Mouse (Mus musculus): Measurements from ENCODE around the gene Zfp219. TPM values are rescaled to one million over a fixed set of nuclear protein-coding genes. Genes with fewer than 3 reads are reported as not detected.

The Zfp219 gene
- total and polyA plus RNA-seq, 3 experiments = 26.8 to 42.0 (median 30.0) TPM

DNA sequence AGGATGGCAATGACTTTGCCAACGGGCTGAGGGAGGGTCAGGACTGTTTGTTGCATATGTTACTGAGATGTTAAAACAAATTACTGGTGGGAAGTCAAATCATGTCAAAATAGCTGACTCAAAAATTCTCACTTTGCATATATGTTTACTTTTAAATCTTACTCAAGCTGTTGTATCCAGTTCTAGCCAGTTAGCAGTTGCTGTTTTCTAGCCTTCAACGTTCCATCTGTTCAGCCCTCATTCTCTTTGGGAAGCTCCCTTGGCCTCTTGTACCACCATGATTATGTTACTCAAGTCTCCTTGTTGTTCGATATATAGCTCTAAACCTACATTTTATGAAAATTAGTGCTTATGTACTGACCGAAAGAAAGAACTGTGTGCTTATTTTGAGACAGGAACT lies 5.8 kb upstream of the Zfp219 start:
- Histone ChIP-seq H3K79me2 (replicated peaks; ENCODE audit: control insufficient read depth, insufficient read depth, low read length) (no peaks in the 10 kb centered on the region), H3K36me3 (ENCODE audit: control insufficient read depth, insufficient read depth, low read length) (no peaks in the 10 kb centered on the region), H3K9ac (ENCODE audit: low read depth, low read length) (no peak overlapping the region), H3K27me3 (ENCODE audit: control insufficient read depth, insufficient read depth, low read length) (no peaks in the 10 kb centered on the region), H3K4me3 (no peak overlapping the region), H3K27ac (no peak overlapping the region), H3K4me1 (ENCODE audit: control insufficient read depth, insufficient read depth, low read length) (peaks cover 5% of the 10 kb centered on the region)
- DNase-seq = no peak
- intact Hi-C loops (cut with DNase I) = no loop called here
- TF ChIP-seq CTCF (IDR thresholded peaks at IDR 0.05) (no peak), EP300 (IDR thresholded peaks at IDR 0.05; ENCODE audit: insufficient read depth, low read depth, low read length) (no peak), POLR2A (IDR thresholded peaks at IDR 0.05; ENCODE audit: insufficient read depth, low read depth, low read length) (no peak)
- WGBS = 75% methylated on average over 4 of the region's 4 CpGs

DNA sequence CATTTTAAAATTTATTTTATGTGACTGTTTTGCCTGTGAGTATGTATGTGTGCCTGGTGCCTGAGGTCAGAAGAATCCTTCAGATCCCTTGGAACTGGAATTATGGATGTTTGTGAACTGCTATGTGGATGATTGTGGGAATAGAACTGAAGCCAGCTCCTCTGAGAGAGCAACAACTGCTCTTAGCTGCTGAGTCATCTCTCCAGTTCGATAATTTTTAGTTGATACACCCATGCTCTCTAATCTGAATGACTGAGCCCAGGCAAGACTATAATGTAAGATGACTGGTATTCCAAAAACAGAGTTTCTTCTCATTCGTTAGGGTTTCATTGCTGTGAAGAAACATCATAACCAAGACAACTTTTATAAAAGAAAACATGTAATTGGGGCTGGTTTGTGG lies 3.6 kb upstream of the Zfp219 start:
- TF ChIP-seq POLR2A (IDR thresholded peaks at IDR 0.05; ENCODE audit: insufficient read depth, low read depth, low read length) (no peak), CTCF (IDR thresholded peaks at IDR 0.05) (no peak), EP300 (IDR thresholded peaks at IDR 0.05; ENCODE audit: insufficient read depth, low read depth, low read length) (no peak)
- Histone ChIP-seq H3K36me3 (ENCODE audit: control insufficient read depth, insufficient read depth, low read length) (no peaks in the 10 kb centered on the region), H3K27me3 (ENCODE audit: control insufficient read depth, insufficient read depth, low read length) (no peaks in the 10 kb centered on the region), H3K9ac (ENCODE audit: low read depth, low read length) (no peak overlapping the region), H3K4me3 (no peak overlapping the region), H3K4me1 (ENCODE audit: control insufficient read depth, insufficient read depth, low read length) (peaks cover 7% of the 10 kb centered on the region), H3K27ac (no peak overlapping the region), H3K79me2 (replicated peaks; ENCODE audit: control insufficient read depth, insufficient read depth, low read length) (no peaks in the 10 kb centered on the region)
- 69% methylated on average over 2 of the region's 2 CpGs for WGBS
- DNase-seq = no peak
- intact Hi-C loops (cut with DNase I) = no loop called here

DNA sequence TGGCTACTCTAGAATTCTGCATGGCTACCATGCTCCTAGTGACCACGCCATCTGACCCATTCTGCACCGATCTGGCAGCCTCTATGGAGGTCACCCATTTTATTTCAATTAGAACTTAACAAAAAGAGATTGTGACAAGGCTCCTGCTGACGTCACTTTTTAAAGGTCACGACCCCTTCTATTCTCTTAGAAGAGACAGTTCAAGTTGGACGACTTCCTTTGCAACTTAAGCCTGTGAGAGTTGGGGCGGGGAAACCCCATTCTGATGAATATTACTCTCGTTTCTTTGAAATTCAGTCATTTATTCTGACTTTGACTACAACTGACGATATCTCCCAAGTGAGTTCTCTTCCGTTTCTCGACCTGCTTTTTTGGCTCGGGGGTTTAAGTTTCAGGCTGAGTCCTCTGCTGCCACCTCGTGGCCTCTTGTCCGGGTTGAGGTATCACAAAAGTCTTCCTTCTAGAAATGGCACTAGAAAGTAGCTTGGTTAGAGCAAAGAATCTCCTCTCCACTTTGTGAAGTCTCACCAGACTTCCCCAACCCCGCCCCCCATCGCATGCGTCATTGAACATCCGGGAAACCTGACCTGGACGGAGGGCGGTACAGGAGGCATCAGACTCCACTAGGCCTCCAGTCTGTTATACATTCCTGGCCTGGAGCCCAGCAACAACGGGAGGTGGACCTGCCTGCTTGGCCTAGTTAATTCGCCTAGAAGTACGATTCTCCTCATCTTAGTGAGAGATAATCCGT lies 2.4 kb upstream of the Zfp219 start:
- no peaks in the 10 kb centered on the region for H3K27me3 ChIP-seq (ENCODE audit: control insufficient read depth, insufficient read depth, low read length)
- no peaks in the 10 kb centered on the region for H3K36me3 ChIP-seq (ENCODE audit: control insufficient read depth, insufficient read depth, low read length)
- peak overlapping the region; percentile 28 for H3K9ac ChIP-seq (ENCODE audit: low read depth, low read length)
- H3K27ac ChIP-seq = peak overlapping the region; percentile 72
- H3K4me3 ChIP-seq = peak overlapping the region; percentile 47
- peak; percentile 86 to 88 for DNase-seq
- H3K4me1 ChIP-seq (ENCODE audit: control insufficient read depth, insufficient read depth, low read length) = peaks cover 9% of the 10 kb centered on the region
- TF ChIP-seq EP300 (IDR thresholded peaks at IDR 0.05; ENCODE audit: insufficient read depth, low read depth, low read length) = peak; percentile 52; the same call in 1 of the 2 replicates
- TF ChIP-seq POLR2A (IDR thresholded peaks at IDR 0.05; ENCODE audit: insufficient read depth, low read depth, low read length) = peak; percentile 74
- TF ChIP-seq CTCF (IDR thresholded peaks at IDR 0.05) = peak; percentile 90
- no peaks in the 10 kb centered on the region for H3K79me2 ChIP-seq (replicated peaks; ENCODE audit: control insufficient read depth, insufficient read depth, low read length)
- 4% methylated on average over 23 of the region's 23 CpGs for WGBS
- intact Hi-C loops (cut with DNase I) = loop anchor here (1.0 kb wide), 1 partner anchor 120 kb away; no protein-coding TSS in a partner anchor

GRCm38 (mm10) chr14:52022244-52022708 lies 1.7 kb upstream of the Zfp219 start:
- intact Hi-C loops (cut with DNase I) = no loop called here
- H3K36me3 ChIP-seq (ENCODE audit: control insufficient read depth, insufficient read depth, low read length) = no peaks in the 10 kb centered on the region
- DNase-seq = no peak
- peak overlapping the region; percentile 72 for H3K27ac ChIP-seq
- WGBS = 67% methylated on average over 3 of the region's 3 CpGs
- no peaks in the 10 kb centered on the region for H3K27me3 ChIP-seq (ENCODE audit: control insufficient read depth, insufficient read depth, low read length)
- peaks cover 9% of the 10 kb centered on the region for H3K4me1 ChIP-seq (ENCODE audit: control insufficient read depth, insufficient read depth, low read length)
- no peak for TF ChIP-seq EP300 (IDR thresholded peaks at IDR 0.05; ENCODE audit: insufficient read depth, low read depth, low read length)
- TF ChIP-seq CTCF (IDR thresholded peaks at IDR 0.05) = no peak
- no peak for TF ChIP-seq POLR2A (IDR thresholded peaks at IDR 0.05; ENCODE audit: insufficient read depth, low read depth, low read length)
- no peaks in the 10 kb centered on the region for H3K79me2 ChIP-seq (replicated peaks; ENCODE audit: control insufficient read depth, insufficient read depth, low read length)
- peak overlapping the region; percentile 47; the same call in 1 of the 2 replicates for H3K4me3 ChIP-seq
- H3K9ac ChIP-seq (ENCODE audit: low read depth, low read length) = no peak overlapping the region

DNA sequence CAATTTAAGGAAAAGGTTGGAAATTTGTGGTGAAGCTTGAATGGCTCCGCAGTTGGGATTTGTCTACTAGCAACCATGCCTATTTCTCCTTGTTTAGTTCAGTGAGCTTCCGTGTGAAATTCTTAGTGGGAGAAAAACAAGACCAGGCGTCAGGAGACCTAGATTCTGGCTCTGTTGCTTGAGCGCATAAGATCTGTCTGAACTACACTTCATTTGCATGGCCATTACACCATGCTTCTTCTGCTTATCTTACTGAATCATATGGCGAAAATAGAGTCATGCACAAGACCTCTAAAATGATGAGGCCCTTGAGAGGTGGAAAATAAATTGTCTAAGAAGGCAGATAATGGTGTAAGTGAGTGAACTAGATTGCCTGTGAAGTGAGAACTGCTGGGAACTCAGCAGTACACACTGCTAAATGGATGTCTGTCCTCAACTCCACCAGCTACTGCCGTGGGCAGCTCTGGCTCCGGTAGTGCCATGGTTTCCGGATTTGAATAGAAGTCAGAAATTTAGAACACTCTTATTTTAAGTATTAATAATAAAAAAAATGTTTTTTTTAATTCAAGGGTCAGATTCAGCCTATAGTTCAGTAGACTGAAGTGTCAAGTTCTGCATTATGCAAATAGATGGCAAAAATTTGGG lies 1.2 kb upstream of the Zfp219 start:
- DNase-seq = no peak
- H3K9ac ChIP-seq (ENCODE audit: low read depth, low read length) = no peak overlapping the region
- 93% methylated on average over 8 of the region's 8 CpGs for whole genome bisulfite sequencing
- no peaks in the 10 kb centered on the region for H3K36me3 ChIP-seq (ENCODE audit: control insufficient read depth, insufficient read depth, low read length)
- no peak overlapping the region for H3K27ac ChIP-seq
- H3K27me3 ChIP-seq (ENCODE audit: control insufficient read depth, insufficient read depth, low read length) = no peaks in the 10 kb centered on the region
- peaks cover 9% of the 10 kb centered on the region for H3K4me1 ChIP-seq (ENCODE audit: control insufficient read depth, insufficient read depth, low read length)
- intact Hi-C loops (cut with DNase I) = no loop called here
- TF ChIP-seq POLR2A (IDR thresholded peaks at IDR 0.05; ENCODE audit: insufficient read depth, low read depth, low read length) = no peak
- no peak for TF ChIP-seq EP300 (IDR thresholded peaks at IDR 0.05; ENCODE audit: insufficient read depth, low read depth, low read length)
- no peak for TF ChIP-seq CTCF (IDR thresholded peaks at IDR 0.05)
- H3K4me3 ChIP-seq = no peak overlapping the region
- no peaks in the 10 kb centered on the region for H3K79me2 ChIP-seq (replicated peaks; ENCODE audit: control insufficient read depth, insufficient read depth, low read length)

DNA sequence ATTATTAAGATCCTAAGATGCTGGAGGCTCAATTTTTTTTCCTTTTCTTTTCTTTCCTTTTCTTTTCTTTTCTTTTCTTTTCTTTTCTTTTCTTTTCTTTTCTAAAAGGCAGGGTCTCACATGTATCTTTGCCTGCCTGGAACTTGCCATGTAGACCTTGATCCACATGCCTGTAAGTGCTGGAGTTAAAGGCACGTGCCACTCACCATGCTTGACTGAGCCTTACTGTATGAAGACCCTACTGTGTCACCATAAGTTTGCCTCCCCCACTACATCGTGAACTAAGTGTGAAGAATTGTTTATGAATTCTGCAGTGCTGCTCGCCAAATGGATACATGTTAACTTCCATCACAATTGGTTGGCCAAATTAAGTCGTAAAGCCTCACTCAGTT lies 601 bp upstream of the Zfp219 start:
- peak overlapping the region; percentile 99 for H3K27ac ChIP-seq
- peak overlapping the region; percentile 71 for H3K4me3 ChIP-seq
- TF ChIP-seq POLR2A (IDR thresholded peaks at IDR 0.05; ENCODE audit: insufficient read depth, low read depth, low read length) (no peak), CTCF (IDR thresholded peaks at IDR 0.05) (no peak), EP300 (IDR thresholded peaks at IDR 0.05; ENCODE audit: insufficient read depth, low read depth, low read length) (no peak)
- H3K79me2 ChIP-seq (replicated peaks; ENCODE audit: control insufficient read depth, insufficient read depth, low read length) = no peaks in the 10 kb centered on the region
- intact Hi-C loops (cut with DNase I) = no loop called here
- H3K27me3 ChIP-seq (ENCODE audit: control insufficient read depth, insufficient read depth, low read length) = no peaks in the 10 kb centered on the region
- peaks cover 9% of the 10 kb centered on the region for H3K4me1 ChIP-seq (ENCODE audit: control insufficient read depth, insufficient read depth, low read length)
- DNase-seq = no peak
- H3K36me3 ChIP-seq (ENCODE audit: control insufficient read depth, insufficient read depth, low read length) = no peaks in the 10 kb centered on the region
- WGBS = 86% methylated on average over 4 of the region's 4 CpGs
- H3K9ac ChIP-seq (ENCODE audit: low read depth, low read length) = no peak overlapping the region
